Mouse (Mus musculus) heart, postnatal 25 days (tissue): ENCODE measurements around the gene Wfdc6a. TPM values are rescaled to one million over a fixed set of nuclear protein-coding genes. Genes with fewer than 3 reads are reported as not detected.
"Not testable (repeated sequence)": the region's sequence is repeated elsewhere in the genome, so short reads cannot be mapped to it uniquely, and the experiment has no call there.

Source experiments
- DNase-seq: peaks from one replicate; pipeline ENCODE4 v3.0.0; 2022; ENCODE audit warnings: low spot score
- intact Hi-C: fragments of 180-260 bp; cut with DNase I; formaldehyde crosslinking; loops from one replicate; pipeline ENCODE4 v1.15.1; 2025
- total RNA-seq, 2 experiments: library from RNA; stranded (reverse); gene quantifications; 2 replicates each; pipeline ENCODE4 v1.2.3; 2021

Gene Wfdc6a
- under 1 TPM in 1 of 2 experiments, not detected in 1; 0.34 TPM for total RNA-seq

GRCm38 (mm10) chr2:164585025-164585725 is at the start of gene Wfdc6a:
Wfdc6a (minus strand) TSS chr2:164585447.
- DNase-seq, intact Hi-C loops: not testable (repeated sequence)

- DNase-seq, result no peak
- intact Hi-C loops, result no loop called here
Measured at GRCm38 (mm10) chr2:164621775-164622174, 36.5 kb upstream of the Wfdc6a start.

- DNase-seq, result no peak
- intact Hi-C loops, result no loop called here
Measured at GRCm38 (mm10) chr2:164619050-164619449, 33.8 kb upstream of the Wfdc6a start.

GRCm38 (mm10) chr2:164615386-164615785 is 30.1 kb upstream of the Wfdc6a start:
- no peak for DNase-seq
- intact Hi-C loops, result no loop called here

DNA sequence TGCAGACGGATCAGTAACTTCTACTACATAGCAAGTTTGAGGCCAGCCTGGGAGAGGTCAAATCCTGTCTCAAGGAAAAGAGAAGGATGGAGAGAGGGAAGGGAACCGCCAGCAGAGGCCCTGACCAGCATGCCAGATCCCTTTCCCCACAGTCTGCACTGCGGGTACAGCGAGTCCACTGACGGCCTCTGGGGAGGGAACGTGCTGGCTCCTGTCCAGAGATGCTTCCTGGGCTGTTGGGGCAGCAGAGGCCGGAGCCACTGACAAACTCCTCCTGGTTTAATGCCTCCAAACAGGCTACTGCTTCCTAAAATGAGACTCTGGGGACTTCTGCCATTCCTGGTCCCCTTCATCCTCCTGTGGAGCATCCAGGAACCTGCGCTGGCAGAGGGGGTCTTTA is 28.2 kb upstream of the Wfdc6a start, which contains the start of the genes Wfdc6b and Wfdc8:
Wfdc6b (plus strand) TSS at position 52 of the 400 bp plus-strand sequence.
Wfdc8 (minus strand) TSS at position 156 of the 400 bp plus-strand sequence.
- intact Hi-C loops, result not testable (repeated sequence)
- DNase-seq, result peak; percentile 10

DNA sequence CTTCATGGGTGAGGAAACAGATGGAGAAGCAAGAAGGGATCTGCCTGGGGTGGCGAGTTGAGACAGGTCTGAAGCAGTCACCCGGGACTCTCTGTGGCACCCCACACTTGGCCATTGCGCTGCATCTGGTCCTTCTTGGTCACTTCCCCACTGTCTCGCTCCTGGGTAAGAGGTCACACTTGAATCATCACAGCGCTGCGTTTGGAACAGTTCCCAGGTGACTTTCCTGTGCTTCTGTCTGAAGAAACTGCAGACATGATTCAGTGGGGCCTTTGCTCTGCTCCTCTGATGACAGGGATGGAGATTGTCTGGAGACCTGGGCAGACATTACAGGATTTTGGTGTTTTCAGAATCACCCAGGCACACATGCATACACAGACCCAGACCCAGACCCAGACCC is 23.5 kb upstream of the Wfdc6a start:
- intact Hi-C loops, result no loop called here
- DNase-seq, result no peak

DNA sequence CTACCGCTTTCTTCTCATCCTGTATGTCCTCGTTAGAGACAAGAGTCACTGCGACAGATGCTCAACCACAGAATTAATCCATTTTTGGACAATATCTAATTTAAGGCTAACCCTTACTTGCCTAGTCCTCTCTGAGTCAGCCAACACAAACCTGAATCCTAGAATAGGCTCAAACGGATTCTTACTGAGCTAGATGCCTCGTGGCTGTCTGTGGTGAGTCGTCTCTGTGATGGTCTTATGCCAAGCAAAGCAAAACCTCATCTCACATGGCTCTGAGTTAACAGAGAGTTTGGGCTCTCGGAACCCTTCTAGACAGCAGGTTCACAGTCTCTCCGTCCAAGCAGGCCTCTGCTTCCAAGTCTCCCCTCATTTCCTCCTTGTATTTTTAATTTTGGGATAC is 19.2 kb upstream of the Wfdc6a start:
- intact Hi-C loops, result no loop called here
- no peak for DNase-seq

- DNase-seq, result no peak
- intact Hi-C loops, result no loop called here
Measured at GRCm38 (mm10) chr2:164603482-164603881, 18.2 kb upstream of the Wfdc6a start.

GRCm38 (mm10) chr2:164600179-164600578 is 14.9 kb upstream of the Wfdc6a start:
- intact Hi-C loops, result no loop called here

DNA sequence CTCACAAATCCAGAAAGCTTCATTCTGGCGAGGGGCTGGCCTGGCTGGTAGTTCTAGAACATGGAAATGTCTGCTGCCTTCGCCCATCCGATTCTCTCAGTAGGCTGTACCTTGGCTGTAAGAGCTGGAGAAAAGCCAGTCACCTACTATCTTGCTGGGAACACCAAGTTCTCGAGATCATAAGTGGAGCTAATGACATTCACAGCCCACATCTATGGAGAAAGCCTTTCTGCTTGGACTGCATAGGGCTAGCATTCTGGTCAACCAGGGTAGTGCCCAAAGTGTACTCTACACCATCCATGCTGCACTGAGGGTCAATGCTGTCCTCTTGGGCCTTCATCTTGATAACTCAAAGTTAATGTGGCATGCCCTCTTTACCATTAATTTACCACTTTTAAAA is 8.2 kb upstream of the Wfdc6a start, which contains the start of gene Eppin:
Eppin (minus strand) TSS at position 101 of the 400 bp plus-strand sequence.
- no peak for DNase-seq
- intact Hi-C loops, result loop anchor here (1.0 to 5.0 kb wide), 2 partner anchors 133 to 209 kb away; partner anchors contain the start of gene Acot8

More at GRCm38 (mm10) chr2:164600179-164600578, 14.9 kb upstream of the Wfdc6a start:
- DNase-seq, result no peak

DNA sequence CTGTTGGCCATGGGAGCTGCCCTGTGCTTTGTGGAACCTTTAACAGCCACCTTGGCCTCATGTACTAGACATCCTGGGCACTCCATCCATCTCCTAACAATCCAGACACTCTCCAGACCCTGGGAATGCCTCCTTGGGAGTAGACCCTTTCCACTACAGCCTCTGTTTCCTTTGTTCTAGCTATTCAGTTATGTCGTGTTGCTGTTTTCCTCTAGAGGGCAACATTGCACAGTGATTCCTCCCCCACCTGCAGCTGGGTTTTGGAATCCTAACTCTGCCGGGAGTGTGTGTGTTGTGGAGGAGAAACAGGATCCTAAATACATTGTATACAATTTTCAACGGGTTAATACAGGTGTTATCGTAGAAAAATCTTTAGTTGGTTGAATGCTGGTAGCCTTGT is 6.8 kb upstream of the Wfdc6a start:
- intact Hi-C loops, result loop anchor here (5.0 kb wide), 1 partner anchor 210 kb away; the partner anchor contains the start of gene Acot8
- DNase-seq, result no peak

DNA sequence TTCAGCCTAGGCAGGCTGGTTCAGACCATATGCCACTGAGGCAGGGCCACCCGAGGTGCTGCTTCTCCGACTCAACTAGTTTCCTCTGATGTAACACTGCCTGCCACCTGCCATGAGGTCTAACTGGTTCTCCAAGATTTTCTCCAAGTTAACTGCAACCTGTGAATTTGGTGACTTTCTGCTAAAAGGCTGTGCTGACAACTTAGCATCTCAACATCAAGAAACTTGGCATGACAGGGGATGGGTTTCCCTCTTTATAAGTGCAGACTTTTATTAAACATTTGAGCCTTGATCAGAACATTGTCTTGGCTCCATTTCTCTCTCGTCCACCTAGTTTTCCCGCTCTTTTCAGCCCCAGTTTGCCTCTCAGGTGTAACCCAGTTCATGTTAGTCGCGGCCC is 11.9 kb downstream of the Wfdc6a start, which contains the start of gene Spint3:
Spint3 (minus strand) TSS at position 101 of the 400 bp plus-strand sequence.
- intact Hi-C loops, DNase-seq: not testable (repeated sequence)

GRCm38 (mm10) chr2:164567460-164567859 is 17.8 kb downstream of the Wfdc6a start:
- intact Hi-C loops, result no loop called here
- no peak for DNase-seq

GRCm38 (mm10) chr2:164566997-164567396 is 18.2 kb downstream of the Wfdc6a start:
- intact Hi-C loops, result no loop called here
- DNase-seq, result no peak

DNA sequence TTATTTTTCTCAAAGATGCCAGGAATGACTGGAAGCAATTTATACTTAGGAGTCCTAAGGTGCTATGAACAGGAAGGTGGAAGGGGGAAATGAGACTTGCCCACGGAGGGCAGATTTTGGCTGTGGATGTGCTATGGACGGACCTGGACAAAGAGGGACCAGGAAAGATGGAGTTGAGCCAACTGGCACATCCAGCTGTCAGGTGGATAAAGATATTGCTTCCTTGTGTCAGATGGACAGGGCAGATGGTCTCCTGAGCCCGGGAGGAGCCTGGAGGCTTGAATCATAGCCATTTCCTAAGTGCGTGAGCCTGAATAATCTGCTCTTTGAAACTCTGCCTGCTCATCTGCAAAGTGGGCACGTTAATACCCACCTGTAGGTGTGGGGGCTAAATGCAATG is 20.9 kb downstream of the Wfdc6a start:
- intact Hi-C loops, result no loop called here
- no peak for DNase-seq

- intact Hi-C loops, result no loop called here
- no peak for DNase-seq
Measured at GRCm38 (mm10) chr2:164563339-164564038, 21.8 kb downstream of the Wfdc6a start.

- intact Hi-C loops, result no loop called here
- no peak for DNase-seq
Measured at GRCm38 (mm10) chr2:164562391-164563188, 22.7 kb downstream of the Wfdc6a start, which contains the start of gene Wfdc2. Wfdc2 (plus strand) TSS chr2:164562413.

DNA sequence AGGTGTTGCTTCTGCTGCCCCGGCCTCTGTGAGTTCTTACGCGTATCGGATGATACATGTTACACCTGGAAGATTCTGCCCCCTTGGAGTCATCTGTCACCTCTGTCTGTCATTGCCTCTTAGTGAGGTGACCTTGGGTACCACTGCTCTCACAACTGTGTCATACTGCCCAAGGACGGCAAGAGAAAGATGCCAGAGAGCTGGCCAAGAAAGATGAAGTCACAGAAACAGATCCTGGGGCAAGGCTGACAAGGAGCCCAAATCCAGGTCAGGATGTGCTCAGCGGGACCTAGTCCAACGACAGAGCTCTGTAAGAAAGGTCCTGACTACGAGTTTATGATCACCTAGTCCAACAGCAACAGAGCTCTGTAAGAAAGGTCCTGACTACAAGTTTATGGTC is 25.1 kb downstream of the Wfdc6a start:
- intact Hi-C loops, result no loop called here
- no peak for DNase-seq

- no peak for DNase-seq
- intact Hi-C loops, result no loop called here
Measured at GRCm38 (mm10) chr2:164558991-164559645, 26.1 kb downstream of the Wfdc6a start.
